Mouse (Mus musculus) intestine, embryonic 15.5 days (tissue): Measurements from ENCODE around the gene Tnnt3. TPM values are rescaled to one million over a fixed set of nuclear protein-coding genes. Genes with fewer than 3 reads are reported as not detected.

Source experiments
- ATAC-seq: fragments of 200-750 bp; cut with Nextera tagmentation; 2 replicates; pipeline ENCODE4 v1.8.0; 2017; ENCODE audit warnings: moderate TSS enrichment, moderate library complexity
- H3K27ac ChIP-seq: fragments of 300-500 bp; sonication (generic); 2 replicates; pipeline ENCODE4 v1.5.1; 2015; ENCODE audit warnings: mild to moderate bottlenecking, inconsistent platforms
- H3K27me3 ChIP-seq: fragments of 300-500 bp; sonication (generic); replicated peaks from 2 replicates; pipeline ENCODE4 v1.6.1; 2015; ENCODE audit warnings: inconsistent platforms
- H3K36me3 ChIP-seq: fragments of 300-500 bp; sonication (generic); 2 replicates; pipeline ENCODE4 v1.6.1; 2015; ENCODE audit warnings: inconsistent platforms
- H3K4me1 ChIP-seq: fragments of 300-500 bp; sonication (generic); replicated peaks from 2 replicates; pipeline ENCODE4 v1.6.1; 2015; ENCODE audit warnings: inconsistent platforms
- H3K4me2 ChIP-seq: fragments of 300-500 bp; sonication (generic); replicated peaks from 2 replicates; pipeline ENCODE4 v1.6.1; 2015; ENCODE audit warnings: mild to moderate bottlenecking, inconsistent platforms
- H3K4me3 ChIP-seq: fragments of 300-500 bp; sonication (generic); replicated peaks from 2 replicates; pipeline ENCODE4 v1.5.1; 2015; ENCODE audit warnings: inconsistent platforms
- H3K9ac ChIP-seq: fragments of 300-500 bp; sonication (generic); 2 replicates; pipeline ENCODE4 v1.6.1; 2015; ENCODE audit warnings: inconsistent platforms
- H3K9me3 ChIP-seq: fragments of 300-500 bp; sonication (generic); 2 replicates; pipeline ENCODE4 v1.6.1; 2016; ENCODE audit warnings: inconsistent platforms
- WGBS: fragments of 180-500 bp; shearing (Covaris S2); methylation state at CpG from one replicate; pipeline ENCODE4 v1.1.7; 2015; 5-methylcytosine and 5-hydroxymethylcytosine counted together
- polyA plus RNA-seq: library from polyadenylated mRNA; unstranded; fragments of >200 nt; fragmentation: Nextera tagmentation; extraction: Ambion mirVana; gene quantifications from 2 replicates; pipeline ENCODE4 v1.2.1, GENCODE M21; 2015

Gene Tnnt3
- polyA plus RNA-seq, 1 experiment from 2014 or later: 4.3 TPM

DNA sequence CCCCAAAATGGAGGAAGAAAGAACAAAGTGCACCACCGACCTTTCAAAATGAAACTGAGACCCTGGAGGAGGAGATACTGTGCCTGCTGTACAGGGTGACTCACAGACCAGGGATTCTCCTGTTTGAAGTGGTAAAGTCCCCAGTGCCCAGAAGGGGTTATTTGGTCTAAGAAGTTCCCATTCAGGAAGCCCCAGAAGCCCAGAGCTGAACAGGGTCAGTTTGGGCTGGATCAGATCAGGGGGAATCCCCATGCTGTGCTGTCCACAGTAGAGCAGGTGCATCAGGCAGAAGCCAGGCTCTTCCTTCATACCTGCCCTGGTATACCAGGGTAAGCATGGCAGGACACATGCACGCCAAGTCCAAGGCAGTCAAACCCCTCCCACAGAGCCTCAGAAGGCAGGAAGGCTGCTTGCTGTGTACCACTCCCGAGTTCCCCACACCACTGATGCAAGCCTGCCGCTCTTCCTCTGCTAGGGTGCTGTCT, 36.0 kb upstream of the Tnnt3 start:
- Histone ChIP-seq H3K4me1 (peaks cover 10% of the 10 kb centered on the region), H3K9me3 (no peaks in the 10 kb centered on the region), H3K4me3 (no peak overlapping the region), H3K9ac (no peak overlapping the region), H3K27ac (no peak overlapping the region), H3K27me3 (no peaks in the 10 kb centered on the region), H3K4me2 (no peak overlapping the region), H3K36me3 (no peaks in the 10 kb centered on the region)
- ATAC-seq: no peak
- WGBS: 67% methylated on average over 4 of the region's 4 CpGs

DNA sequence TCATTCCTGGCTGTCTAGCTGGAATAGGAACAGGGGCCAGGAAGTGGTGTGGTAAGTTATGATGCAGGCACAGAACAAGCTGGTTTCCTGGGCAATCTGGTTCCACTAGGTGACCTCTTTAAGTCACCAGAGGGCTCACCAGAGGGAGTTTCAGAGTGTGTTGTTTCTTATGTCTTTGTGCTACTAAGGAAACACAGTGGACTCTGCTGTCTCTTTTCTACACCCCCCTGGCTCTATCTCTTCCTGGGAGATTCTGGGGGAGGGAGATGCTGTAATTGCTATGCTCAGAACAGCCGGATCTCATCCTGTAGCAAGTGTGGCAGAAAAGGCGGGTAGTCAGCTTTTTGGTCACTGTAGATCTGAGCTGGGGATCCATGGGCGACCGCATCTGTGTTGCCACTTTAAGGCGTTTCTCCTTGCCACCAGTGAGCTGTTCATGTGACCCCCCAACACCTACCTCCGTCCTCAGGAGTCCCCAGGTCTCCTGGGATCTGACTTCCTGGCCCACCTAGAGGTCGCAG, 28.4 kb upstream of the Tnnt3 start:
- no peak overlapping the region for H3K9ac ChIP-seq
- H3K4me3 ChIP-seq: no peak overlapping the region
- H3K27ac ChIP-seq: peak overlapping the region; percentile 90

DNA sequence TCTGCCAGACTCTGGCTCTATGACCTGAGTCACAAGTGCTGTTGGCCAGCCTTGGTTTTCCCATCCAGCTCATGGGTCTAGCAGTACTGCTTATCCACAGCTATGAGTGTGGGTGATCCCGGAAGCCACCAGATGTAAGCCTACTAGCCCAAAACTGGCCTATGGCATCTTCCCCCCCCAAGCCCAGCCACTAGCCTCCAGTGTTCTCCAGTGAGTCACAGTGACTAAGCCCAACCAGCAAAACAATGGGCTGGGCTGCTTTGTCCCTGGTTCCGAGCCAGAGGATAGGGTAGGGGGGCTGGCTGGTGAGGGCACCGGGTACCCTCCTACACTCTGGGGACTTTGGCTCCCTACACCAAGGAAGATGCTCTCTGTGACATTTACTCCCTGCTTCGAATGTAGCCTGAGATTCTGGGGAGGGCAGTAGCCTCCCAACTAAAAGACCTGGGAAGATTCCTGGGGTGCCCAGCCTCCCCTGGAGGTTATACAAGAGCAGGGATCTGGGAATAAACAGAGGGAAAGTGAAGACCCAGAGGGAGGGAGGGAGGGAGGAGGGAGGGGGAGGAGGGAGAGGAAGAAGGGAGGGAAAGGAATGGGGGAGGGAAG, 27.7 kb upstream of the Tnnt3 start:
- no peaks in the 10 kb centered on the region for H3K27me3 ChIP-seq
- ATAC-seq: peak; percentile 68
- H3K27ac ChIP-seq: peak overlapping the region; percentile 90
- H3K4me1 ChIP-seq: peaks cover 34% of the 10 kb centered on the region
- no peak overlapping the region for H3K9ac ChIP-seq
- no peak overlapping the region for H3K4me3 ChIP-seq
- 17% methylated on average over 4 of the region's 4 CpGs for WGBS
- H3K4me2 ChIP-seq: peak overlapping the region; percentile 63
- H3K36me3 ChIP-seq: no peaks in the 10 kb centered on the region
- no peaks in the 10 kb centered on the region for H3K9me3 ChIP-seq

More for the DNA sequence above, 28.4 kb upstream of the Tnnt3 start:
- WGBS: 68% methylated on average over 7 of the region's 7 CpGs
- H3K27me3 ChIP-seq: no peaks in the 10 kb centered on the region
- no peak for ATAC-seq
- no peaks in the 10 kb centered on the region for H3K9me3 ChIP-seq
- no peaks in the 10 kb centered on the region for H3K36me3 ChIP-seq
- no peak overlapping the region for H3K4me2 ChIP-seq
- peaks cover 34% of the 10 kb centered on the region for H3K4me1 ChIP-seq

DNA sequence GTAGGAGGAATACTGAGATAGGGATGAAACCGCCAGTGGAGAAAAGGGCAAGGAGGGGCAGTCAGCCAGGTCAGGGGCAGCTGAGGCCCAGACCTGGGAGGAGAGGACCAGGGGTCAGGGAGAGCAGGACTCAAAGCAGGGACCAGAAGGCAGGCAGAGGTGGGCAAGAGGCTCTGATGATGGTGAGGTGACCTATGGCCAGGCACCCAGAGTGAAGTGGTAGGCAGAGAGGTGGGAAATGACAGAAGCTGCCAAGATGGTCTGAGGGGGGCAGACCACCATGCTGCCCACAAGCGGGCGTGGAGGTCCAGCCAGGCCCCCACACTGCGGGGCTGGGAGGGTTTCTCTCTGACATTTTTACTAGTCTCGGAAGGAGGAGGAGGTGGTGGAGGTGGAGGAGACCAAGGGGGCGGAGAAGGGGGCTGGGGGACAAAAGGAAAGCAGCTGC, 27.2 kb upstream of the Tnnt3 start:
- Histone ChIP-seq H3K4me3 (peak overlapping the region; percentile 38), H3K27ac (peak overlapping the region; percentile 90), H3K9me3 (no peaks in the 10 kb centered on the region), H3K4me1 (peaks cover 34% of the 10 kb centered on the region), H3K9ac (peak overlapping the region; percentile 52), H3K36me3 (no peaks in the 10 kb centered on the region), H3K4me2 (peak overlapping the region; percentile 63), H3K27me3 (no peaks in the 10 kb centered on the region)
- peak; percentile 21 for ATAC-seq
- WGBS: 37% methylated on average over 6 of the region's 6 CpGs

DNA sequence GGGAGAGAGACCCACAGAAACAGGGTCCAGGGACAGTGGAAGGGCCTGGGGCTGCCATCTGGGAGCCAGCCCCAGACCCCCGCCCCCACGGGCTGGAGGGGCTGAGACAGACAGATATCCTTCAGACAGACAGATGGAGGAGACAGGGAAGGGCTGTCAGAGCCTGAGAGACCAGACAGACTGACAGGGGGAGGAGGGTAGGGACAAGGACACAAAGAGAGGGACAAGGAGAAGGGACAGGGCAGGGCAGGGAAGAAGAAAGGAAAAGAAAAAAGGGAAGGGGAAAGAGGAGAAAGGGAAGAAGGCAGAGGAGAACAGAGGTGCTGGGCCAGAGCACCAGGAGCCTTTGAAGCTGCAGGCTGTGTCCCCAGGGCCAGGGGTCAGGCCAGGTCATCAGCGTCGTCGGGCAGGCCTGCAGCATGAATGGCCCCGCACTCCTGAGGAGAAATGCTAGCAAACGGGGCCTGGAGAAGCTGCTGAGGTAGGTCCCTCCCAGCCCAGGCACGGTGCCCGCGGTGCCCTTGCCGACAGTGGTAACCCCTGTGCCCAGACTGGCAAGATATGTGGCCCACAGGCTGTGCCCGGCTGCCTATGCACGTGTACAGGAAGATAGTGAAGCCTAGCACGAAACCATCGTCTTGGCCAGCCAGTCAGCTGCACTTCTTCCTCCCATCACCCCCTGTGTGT, 26.6 kb upstream of the Tnnt3 start:
- no peaks in the 10 kb centered on the region for H3K27me3 ChIP-seq
- H3K4me2 ChIP-seq: peak overlapping the region; percentile 63
- H3K9me3 ChIP-seq: no peaks in the 10 kb centered on the region
- peak overlapping the region; percentile 52 for H3K9ac ChIP-seq
- H3K4me3 ChIP-seq: peak overlapping the region; percentile 38
- no peaks in the 10 kb centered on the region for H3K36me3 ChIP-seq
- 29% methylated on average over 15 of the region's 15 CpGs for WGBS
- peak overlapping the region; percentile 90 for H3K27ac ChIP-seq
- no peak for ATAC-seq
- H3K4me1 ChIP-seq: peaks cover 34% of the 10 kb centered on the region

DNA sequence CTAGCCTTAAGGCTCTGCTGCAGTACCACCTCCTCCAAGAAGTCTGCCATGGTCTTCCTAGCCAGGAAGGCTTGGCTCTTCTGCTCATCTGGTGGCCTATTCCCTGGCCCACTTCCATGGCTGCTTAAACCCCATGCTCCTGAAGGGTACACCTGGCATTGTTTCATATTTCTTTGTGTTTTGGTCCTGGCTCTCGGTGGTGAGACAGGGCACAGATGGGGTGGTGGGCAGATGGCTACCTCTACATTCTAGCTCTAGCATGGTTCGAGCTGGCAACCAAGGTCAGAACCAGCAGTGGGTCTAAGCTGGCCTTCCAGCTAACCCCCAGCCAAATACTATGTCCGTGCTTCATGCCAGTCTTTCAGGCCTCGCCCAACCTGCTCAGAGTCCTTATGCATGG, 25.7 kb upstream of the Tnnt3 start:
- Histone ChIP-seq H3K27ac (peak overlapping the region; percentile 90), H3K4me2 (peak overlapping the region; percentile 63), H3K9me3 (no peaks in the 10 kb centered on the region), H3K36me3 (no peaks in the 10 kb centered on the region), H3K4me1 (peaks cover 40% of the 10 kb centered on the region), H3K4me3 (peak overlapping the region; percentile 38), H3K27me3 (no peaks in the 10 kb centered on the region), H3K9ac (peak overlapping the region; percentile 52)
- WGBS: 81% methylated on average over 4 of the region's 4 CpGs
- ATAC-seq: no peak

DNA sequence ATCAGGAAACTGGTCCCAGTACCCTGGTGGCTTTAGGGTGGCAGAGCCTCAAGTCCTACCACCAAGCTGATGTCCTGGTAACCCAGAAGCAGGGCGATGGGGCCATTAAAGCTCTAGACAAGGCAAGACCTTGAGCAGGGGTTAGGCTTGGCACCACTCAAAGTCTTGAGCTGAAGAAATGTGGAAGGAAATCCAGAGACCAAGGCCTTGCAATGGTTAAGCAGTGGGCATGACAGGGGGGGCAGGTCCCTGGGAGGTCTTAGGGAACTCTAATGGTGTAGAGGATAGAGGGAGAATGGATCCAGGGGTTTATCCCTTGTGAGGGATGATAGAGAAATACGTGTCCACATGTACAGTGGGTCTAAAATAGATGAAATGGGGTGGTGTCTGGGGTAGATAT, 25.2 kb upstream of the Tnnt3 start:
- Histone ChIP-seq H3K27me3 (no peaks in the 10 kb centered on the region), H3K9ac (peak overlapping the region; percentile 52), H3K4me2 (peak overlapping the region; percentile 63), H3K36me3 (no peaks in the 10 kb centered on the region), H3K9me3 (no peaks in the 10 kb centered on the region), H3K27ac (peak overlapping the region; percentile 90), H3K4me1 (peaks cover 45% of the 10 kb centered on the region), H3K4me3 (peak overlapping the region; percentile 38)
- 70% methylated on average over 2 of the region's 2 CpGs for WGBS
- no peak for ATAC-seq

DNA sequence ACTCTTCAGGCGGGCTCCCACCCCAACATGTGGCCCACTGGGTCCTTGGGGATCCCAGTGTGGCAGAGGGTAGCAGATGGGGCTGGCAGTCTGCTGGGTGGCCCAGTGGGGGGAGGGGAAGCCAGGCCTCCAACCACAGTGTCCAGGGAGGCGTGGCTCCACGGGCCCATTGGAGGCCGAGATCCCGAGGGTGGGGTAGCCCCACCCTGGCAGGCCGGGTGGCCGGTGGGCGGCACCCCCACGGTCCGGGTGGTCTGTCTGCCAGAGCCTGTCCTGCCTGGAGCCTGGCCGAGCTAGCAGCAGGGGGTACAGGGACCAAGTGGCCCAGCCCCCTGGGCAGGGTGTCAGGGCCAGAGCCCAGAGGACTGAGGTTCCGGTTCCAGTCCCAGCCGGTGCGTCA, 23.8 kb upstream of the Tnnt3 start:
- ATAC-seq: peak; percentile 32
- peak overlapping the region; percentile 63 for H3K4me2 ChIP-seq
- H3K9ac ChIP-seq: peak overlapping the region; percentile 60
- H3K36me3 ChIP-seq: no peaks in the 10 kb centered on the region
- peaks cover 50% of the 10 kb centered on the region for H3K4me1 ChIP-seq
- no peaks in the 10 kb centered on the region for H3K27me3 ChIP-seq
- peak overlapping the region; percentile 38 for H3K4me3 ChIP-seq
- H3K27ac ChIP-seq: peak overlapping the region; percentile 63
- 47% methylated on average over 14 of the region's 14 CpGs for WGBS
- no peaks in the 10 kb centered on the region for H3K9me3 ChIP-seq

DNA sequence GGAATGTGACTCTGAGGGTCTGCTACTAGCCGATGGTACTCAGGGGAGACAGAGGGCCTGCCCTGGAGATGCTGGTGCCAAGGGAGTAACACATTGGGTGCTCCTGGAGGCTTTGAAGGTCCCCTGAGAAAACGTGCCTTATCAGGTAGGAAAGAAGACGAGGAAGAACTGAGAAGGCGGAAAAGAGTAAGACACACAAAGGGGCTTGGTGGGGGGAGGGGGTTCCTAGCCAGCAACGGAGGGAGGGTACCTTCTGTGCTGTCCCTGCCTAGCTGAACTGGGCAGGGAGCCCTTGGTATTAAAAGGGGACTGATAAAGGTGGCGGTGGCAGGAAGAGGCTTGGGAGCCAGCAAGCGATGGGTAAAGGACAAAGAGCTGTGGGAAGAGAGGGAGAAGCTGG, 23.0 kb upstream of the Tnnt3 start:
- Histone ChIP-seq H3K9ac (peak overlapping the region; percentile 60), H3K4me1 (peaks cover 51% of the 10 kb centered on the region), H3K4me2 (peak overlapping the region; percentile 63), H3K4me3 (peak overlapping the region; percentile 38), H3K9me3 (no peaks in the 10 kb centered on the region), H3K36me3 (no peaks in the 10 kb centered on the region), H3K27me3 (no peaks in the 10 kb centered on the region), H3K27ac (peak overlapping the region; percentile 63)
- 54% methylated on average over 7 of the region's 7 CpGs for WGBS
- ATAC-seq: no peak

DNA sequence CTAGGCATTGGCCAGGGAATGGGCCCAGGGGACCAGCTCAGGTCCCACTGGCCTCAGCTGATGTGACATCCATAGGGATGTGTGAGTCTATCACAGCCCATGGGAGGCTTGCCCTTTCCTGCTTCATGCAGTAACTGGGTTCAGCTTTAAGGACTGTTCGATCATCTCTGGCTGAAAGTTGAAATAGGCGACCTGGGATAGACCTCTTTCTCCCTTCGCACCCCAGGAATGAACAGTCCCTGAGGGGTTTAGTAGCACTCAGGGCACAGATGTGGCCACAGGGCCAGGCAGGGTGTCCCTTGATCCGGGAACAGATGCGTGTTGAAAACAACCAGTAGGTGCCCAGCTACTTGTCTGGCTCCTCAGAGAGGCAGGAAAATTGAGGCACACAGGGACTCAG, 22.4 kb upstream of the Tnnt3 start:
- Histone ChIP-seq H3K9me3 (no peaks in the 10 kb centered on the region), H3K4me1 (peaks cover 51% of the 10 kb centered on the region), H3K9ac (peak overlapping the region; percentile 60), H3K4me3 (peak overlapping the region; percentile 38), H3K36me3 (no peaks in the 10 kb centered on the region), H3K4me2 (peak overlapping the region; percentile 63), H3K27me3 (no peaks in the 10 kb centered on the region), H3K27ac (peak overlapping the region; percentile 63)
- no peak for ATAC-seq
- 86% methylated on average over 5 of the region's 5 CpGs for WGBS

DNA sequence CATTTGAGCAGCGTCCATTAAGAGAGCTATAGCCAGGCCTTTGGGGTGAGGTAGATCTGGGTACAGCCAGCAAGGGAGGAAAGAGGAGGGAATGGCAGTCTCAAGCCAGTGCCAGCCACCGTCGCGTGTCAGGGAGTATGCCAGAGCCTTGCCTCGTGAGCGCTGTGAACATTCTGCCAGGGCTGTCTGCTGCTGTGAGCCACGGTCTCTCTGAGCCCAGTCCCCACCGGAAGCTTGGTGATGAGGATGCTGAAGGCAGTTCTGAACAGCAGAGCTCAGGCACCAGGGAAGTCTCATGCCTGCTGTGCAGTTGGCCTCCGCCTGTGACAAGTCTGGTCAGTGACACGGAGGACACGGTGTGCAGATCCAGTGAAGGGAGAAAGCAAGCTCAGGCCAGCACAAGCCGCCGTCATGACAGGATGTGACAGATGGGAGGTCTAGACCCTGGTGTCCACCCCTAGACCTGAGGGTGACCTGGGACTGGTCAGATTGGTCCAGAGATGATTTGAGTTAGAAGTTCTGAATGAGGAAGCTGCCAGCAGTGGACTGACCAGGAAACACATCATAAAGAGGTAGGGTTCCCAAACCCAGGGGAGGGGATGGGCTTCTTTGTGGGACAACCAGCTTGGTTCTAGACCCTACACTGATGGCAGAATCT, 21.7 kb upstream of the Tnnt3 start:
- 75% methylated on average over 13 of the region's 13 CpGs for WGBS
- Histone ChIP-seq H3K4me1 (peaks cover 52% of the 10 kb centered on the region), H3K9me3 (no peaks in the 10 kb centered on the region), H3K9ac (peak overlapping the region; percentile 60), H3K27ac (peak overlapping the region; percentile 63), H3K36me3 (no peaks in the 10 kb centered on the region), H3K4me2 (peak overlapping the region; percentile 63), H3K27me3 (no peaks in the 10 kb centered on the region), H3K4me3 (peak overlapping the region; percentile 38)
- ATAC-seq: no peak

DNA sequence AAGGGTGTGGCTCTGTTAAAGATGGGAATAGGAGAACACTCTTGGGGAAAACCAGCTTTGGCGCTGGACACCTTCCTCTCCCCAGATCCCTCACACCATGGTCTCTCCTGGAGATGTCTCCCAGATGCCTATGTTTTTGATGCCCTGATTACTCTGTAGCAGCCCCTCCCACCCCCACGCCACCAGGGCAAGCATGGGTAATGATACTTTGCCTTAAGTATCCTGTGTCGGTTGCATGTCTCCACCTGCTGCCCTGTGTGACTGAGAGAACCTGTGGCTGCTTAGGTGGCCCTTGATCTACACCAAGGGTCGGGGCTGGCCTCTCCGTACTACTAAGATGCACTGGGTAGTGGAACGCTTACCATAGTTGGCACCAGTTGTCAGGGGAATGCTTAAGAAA, 20.6 kb upstream of the Tnnt3 start:
- peak overlapping the region; percentile 96 for H3K27ac ChIP-seq

More for the DNA sequence above, 20.6 kb upstream of the Tnnt3 start:
- Histone ChIP-seq H3K9me3 (no peaks in the 10 kb centered on the region), H3K9ac (peak overlapping the region; percentile 60; the same call in 1 of the 2 replicates), H3K4me1 (peaks cover 55% of the 10 kb centered on the region), H3K4me3 (peak overlapping the region; percentile 5; the same call in 1 of the 2 replicates), H3K4me2 (peak overlapping the region; percentile 63), H3K27me3 (no peaks in the 10 kb centered on the region), H3K36me3 (no peaks in the 10 kb centered on the region)
- WGBS: 85% methylated on average over 6 of the region's 6 CpGs
- no peak for ATAC-seq
